Mouse (Mus musculus) E14TG2a.4 (cell line): ENCODE results near the gene Apoe.

Source experiments
- CTCF ChIP-seq: conservative IDR thresholded peaks from 2 replicates; pipeline ENCODE4 v1.5.1; 2014; ENCODE audit warnings: low read length
- NANOG ChIP-seq: IDR thresholded peaks from 2 replicates; pipeline ENCODE4 v1.6.1; 2014; ENCODE audit warnings: borderline replicate concordance, low read length, mixed read lengths

GRCm38 (mm10) chr7:19695881-19696280, 3.1 kb downstream of the Apoe start:
- no peak for TF ChIP-seq CTCF
- no peak for TF ChIP-seq NANOG
